Mouse (Mus musculus) embryonic fibroblast, embryonic 13.5 days (primary cell): ENCODE measurements around the gene Hist1h4b.
A peak's percentile ranks its signal among the peaks of the same experiment; 100 is the strongest.

Experiments
- CTCF ChIP-seq: IDR thresholded peaks from 2 replicates; pipeline ENCODE4 v1.5.1; 2011; ENCODE audit warnings: mild to moderate bottlenecking, control low read depth, low read length, moderate library complexity, borderline replicate concordance; ENCODE audit not compliant: insufficient read depth
- POLR2A ChIP-seq: IDR thresholded peaks from 2 replicates; pipeline ENCODE4 v1.6.1; 2011; ENCODE audit warnings: low read depth, mild to moderate bottlenecking, control low read depth, low read length, moderate library complexity

GRCm38 (mm10) chr13:23739922-23740252, 16.9 kb upstream of the Hist1h4b start:
- no peak for TF ChIP-seq CTCF
- peak; percentile 67 for TF ChIP-seq POLR2A
